Mouse (Mus musculus): ENCODE measurements around the gene B230219D22Rik.

DNA sequence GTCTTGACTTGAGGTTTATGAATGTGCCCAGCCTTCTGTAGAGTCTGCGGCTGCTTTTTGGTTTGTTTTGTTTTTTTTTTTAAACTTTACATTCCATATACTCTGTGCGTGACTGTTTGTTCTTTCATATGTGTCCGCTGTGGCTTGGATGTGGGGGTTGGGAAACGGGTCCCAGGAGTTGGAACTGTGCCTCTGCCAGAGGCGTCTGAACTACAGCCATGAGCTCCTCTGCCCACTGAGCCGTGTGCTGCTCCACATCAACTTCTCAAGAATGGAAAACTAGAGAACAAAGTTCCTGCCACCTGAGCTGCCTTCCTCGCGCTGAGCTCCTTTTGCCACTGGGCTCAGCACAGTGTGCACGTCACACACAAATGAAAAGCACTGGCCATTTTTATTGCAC lies 10.7 kb upstream of the B230219D22Rik start:
- TF ChIP-seq POLR2A (IDR thresholded peaks at IDR 0.05; ENCODE audit: low read depth, low read length) (no peak), CTCF (IDR thresholded peaks at IDR 0.05; ENCODE audit: extremely low read depth, insufficient read depth, insufficient read length, insufficient replicate concordance) (no peak)

All from spleen, adult 2 months (tissue).